Mouse (Mus musculus): ENCODE results near the gene Pax2.

- TF ChIP-seq CTCF (IDR thresholded peaks at IDR 0.05; ENCODE audit: low read depth): no peak
- TF ChIP-seq EP300 (optimal IDR thresholded peaks at IDR 0.05): no peak
Measured at GRCm38 (mm10) chr19:44874186-44874898, 118.5 kb downstream of the Pax2 start.

Data from stomach, postnatal 0 days (tissue).